Mouse (Mus musculus): ENCODE measurements at regions not wholly inside any gene's neighbourhood (a gene's known extent, or its start where the extent isn't known, plus 50 kb on each side); places are given as distances from the start of the nearest gene placed in this dataset.

DNA sequence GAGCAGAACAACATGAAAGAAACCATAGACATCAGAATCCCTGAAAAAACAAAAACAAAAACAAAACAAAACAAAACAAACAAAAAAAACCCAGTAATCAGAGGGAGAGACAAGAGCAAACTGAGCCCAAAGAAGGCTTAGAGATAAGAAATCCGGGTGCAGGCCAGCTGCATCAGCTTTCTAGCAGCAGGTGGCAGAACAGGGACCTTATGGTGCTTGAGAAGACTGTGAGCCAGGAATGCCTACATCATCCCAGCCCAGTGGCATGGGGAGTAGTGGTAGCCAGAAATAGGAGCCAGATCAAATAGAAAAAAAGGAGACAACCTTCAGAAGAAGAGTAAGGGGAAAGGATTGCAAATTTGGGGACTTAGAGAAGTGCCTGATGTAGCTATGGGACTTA lies 152.8 kb downstream of the Diras2 start:
- DNase-seq (ENCODE audit: low spot score), result no peak

DNA sequence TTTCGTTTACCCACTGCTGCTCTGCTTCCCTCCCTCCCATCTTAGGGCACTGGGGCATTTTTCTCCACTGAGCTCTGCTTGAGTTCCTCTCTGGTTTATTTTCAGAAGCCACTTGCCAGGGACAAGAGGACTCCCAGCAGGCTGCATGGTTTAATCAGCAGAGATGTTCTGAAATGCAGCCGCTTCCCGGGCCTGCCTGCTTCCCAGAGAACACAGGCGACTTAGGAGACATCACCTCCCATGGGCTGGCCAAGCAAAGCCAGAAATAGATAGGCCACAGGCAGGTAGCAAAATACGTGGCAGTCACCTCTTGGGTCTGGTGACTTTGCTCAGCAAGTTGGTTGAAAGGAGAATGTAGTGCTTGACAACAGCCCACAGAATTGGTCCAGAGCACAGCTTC lies 141.8 kb downstream of the Diras2 start:
- DNase-seq (ENCODE audit: low spot score), result no peak

DNA sequence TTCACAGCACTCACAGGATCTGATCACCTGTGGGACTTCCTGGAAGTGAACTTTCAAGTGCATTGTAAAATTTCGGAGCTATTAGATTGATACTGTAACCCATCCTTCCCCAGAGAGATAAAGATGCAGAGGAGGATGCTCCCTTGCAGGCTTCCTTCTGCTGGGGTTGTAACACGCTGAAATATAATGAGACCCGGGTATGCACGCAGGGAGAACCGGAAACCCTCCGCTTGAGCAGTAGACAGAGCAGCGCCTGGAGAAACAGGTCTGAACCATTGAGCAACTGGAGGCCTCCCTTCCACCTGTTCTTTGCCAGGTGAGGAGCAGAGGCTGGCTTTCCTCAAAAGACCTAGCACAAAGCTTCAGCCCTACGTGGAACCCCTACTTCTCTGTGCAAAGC lies 135.3 kb downstream of the Diras2 start:
- DNase-seq (ENCODE audit: low spot score), result no peak

DNA sequence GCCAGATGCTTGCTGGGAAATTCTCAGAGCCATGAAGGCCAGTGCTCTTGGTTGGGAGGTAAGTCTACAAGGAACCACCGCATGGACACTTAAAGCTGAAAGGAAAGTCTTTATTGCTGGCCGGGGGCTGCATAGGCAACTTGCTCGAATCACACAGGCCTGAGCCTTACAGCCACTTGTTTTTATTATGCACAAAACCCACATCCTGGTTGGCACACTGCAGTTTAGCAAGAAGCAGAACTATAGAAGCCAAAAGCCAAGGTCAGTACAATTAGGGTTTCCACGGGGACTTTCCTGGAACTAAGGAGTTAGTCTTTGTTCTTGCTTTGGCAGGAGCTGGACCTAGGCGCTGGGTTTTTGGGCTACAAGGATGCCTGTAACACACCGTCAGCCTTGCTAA lies 132.7 kb downstream of the Diras2 start:
- DNase-seq (ENCODE audit: low spot score), result no peak

DNA sequence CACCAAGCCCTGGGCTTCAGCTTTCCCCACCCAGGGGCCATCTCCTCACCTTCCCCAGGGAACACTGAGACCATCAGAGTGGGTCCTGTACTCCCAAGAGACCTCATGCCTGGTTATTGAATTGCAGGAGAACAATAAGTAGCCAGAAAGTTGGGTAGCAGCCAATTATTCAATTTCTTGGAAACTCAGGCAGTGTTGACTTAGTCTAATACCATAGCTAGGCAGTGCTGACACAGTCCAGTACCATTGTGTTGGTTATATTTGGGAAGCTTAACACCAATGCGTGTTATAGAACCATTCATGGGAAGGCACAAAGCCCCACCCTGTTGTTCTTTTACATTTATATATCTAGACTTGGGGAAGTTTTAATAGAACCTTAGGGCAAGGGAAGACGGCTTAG lies 131.9 kb downstream of the Diras2 start:
- DNase-seq (ENCODE audit: low spot score), result no peak

DNA sequence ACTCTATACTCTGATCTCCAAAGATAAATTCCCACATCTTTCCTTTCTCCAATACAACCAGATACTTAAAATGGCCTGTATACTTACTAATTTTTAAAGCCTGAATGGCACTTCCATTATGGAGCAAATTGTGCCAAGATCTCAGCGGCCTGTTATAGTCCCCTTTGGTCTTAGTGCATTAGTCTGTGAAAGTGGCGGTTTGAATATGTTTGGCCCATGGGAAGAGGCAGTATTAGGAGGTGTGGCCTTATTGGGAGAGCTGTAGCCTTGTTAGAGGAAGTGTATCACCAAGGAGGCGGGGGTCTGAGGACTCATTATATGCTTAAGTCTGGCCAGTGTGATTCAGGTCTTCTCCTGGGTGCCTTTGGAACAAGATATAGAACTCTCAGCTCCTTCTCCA lies 127.3 kb downstream of the Diras2 start:
- no peak for DNase-seq (ENCODE audit: low spot score)

DNA sequence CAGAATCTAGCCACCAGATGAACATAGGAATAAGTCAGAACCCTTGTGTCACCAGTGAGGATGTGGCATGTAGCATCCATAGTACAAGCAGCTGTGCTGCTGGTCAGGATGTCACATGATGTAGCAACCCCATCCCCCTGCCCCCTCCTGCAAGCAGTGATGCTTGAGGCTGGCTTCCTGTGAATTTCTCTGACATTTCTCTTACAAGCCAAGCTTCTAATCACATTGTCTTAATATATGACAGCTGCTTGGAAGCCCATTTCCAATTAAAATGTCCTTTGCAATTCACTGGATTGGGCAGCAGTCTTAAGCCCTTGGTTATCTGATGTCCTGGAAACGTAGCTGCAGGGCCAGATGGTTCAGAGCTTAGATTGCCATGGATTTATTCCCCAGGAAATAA lies 114.8 kb downstream of the Diras2 start:
- no peak for DNase-seq (ENCODE audit: low spot score)

DNA sequence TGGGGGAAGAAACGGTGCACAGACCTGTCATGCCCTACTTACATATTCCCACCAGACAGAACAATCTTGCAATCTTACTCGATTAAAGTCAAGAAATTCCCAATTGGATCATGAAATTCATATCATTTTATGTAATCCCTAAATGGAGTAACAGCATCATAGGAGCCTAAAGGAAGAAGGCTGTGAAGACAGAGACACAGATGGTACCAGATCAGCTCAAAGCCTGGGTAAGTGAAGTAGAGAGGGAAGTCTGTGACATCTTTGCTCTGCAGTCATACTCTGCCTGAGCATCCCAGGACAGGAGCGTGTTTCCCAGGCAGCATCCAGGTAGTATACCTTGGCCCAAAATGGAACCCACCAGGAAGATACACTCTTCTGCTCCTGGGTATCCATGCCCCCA lies 108.6 kb downstream of the Diras2 start:
- DNase-seq (ENCODE audit: low spot score), result no peak

DNA sequence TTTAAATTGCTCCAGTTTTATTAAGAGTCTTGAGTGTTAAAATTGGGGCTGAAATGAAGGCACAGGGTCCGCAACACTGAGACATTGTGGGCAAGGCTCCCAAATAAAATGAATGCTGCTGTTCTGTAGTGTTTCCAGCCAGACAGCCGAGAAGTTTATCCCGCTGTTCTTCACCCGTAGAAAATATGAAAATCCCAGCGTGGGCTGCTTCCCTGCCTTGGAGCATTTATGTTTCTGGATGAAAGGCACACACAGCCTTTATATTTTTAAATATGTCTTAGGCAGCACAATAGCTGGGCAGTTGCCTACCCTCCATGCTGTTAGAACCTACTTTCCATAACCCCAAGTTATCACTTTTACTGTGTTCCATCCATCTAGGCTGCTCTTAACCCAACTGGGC lies 102.6 kb downstream of the Diras2 start:
- DNase-seq (ENCODE audit: low spot score), result no peak

DNA sequence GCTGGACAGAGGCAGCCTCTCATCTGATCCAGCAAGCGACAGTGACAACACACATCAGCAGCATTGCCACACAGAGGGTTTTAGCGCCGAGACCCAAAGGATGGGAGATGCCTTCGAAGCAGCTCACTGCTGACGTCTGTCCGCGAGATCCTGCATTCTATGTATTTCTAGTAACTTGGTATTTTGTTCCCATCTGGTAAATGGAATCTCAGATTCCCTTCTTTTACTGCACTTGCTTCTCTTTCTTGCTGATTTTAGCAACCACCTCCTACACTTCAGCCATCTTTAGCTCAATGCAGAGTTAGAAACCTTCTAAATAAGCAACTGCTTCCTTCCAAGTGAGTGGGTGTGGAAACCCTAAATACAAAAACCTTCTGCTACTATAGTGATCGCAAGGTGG lies 94.3 kb downstream of the Diras2 start:
- peak; percentile 45 for DNase-seq (ENCODE audit: low spot score)

DNA sequence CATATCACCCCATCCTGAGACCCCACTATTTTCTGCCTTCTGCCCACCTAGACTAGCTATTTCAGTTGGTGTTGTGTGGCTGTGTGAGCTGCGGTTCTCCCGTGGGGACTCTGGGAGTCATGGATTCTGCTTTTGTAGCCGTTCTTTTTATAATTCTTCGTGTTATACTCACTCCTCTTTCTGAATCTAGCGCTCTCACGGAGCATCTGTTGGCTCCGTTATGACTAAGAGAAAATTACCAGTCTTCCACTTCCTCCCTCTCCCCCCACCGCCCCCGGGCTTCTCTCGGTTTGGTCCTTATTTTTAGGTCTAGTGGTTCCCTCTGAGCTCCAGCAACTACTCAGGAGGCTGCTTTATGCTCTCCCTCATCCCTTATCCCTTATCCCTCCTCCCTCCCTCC lies 85.6 kb downstream of the Diras2 start:
- DNase-seq (ENCODE audit: low spot score), result peak; percentile 51

DNA sequence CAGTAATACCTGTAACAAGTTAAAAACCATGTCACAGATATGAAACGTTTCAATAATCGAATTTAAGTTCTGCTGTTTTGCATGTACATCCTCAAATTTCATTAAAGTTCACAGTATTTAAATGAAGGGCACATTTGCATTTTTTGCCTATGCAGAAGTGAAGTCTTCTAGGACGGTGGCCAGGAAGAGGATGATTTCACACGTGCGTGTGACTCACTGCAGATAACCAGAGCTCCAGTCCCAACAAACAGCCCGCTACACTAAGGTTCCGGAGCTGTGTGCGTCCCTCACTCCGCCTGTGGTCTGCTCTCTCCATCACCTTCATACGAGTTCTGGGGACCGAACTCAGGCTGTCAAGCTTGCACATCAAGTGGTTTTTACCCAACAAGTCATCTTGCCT lies 82.2 kb downstream of the Diras2 start:
- no peak for DNase-seq (ENCODE audit: low spot score)

DNA sequence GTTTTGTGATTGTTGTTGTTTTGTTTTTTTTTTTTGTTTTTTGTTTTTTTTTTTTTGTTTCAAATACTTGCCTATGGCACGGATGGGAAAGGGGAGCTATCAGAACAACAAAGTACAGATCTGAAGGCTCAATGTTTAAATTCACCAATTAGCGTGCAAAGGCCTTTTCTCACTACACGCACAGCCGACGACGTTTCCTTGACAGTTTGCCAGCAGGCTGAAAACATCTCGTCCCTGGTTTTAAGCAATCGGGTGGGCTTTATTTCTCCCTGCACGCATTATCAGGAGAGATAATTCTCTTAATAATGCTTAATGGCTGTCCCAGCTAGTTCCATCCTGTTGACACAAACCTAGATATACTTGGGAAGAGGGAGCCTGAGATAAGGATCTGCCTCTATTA lies 79.6 kb downstream of the Diras2 start:
- no peak for DNase-seq (ENCODE audit: low spot score)

DNA sequence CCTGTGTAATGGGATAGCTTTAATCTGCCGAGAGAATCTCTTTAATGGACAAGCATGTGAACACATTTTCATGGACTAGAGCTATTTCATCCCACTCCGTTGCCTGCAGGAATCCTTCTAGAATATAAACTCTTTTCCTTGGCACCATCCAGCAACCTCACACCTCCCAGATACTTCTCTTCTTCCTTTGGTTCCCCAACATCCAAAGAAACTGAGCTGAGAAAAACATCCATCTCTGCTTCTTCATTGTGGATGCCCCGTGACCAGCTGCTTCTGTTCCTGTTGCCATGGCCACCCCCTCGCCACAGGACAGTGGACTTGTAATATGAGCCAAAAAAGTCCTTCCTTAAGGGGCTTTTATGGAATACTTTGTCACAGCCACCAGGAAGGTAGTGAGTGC lies 78.8 kb downstream of the Diras2 start:
- DNase-seq (ENCODE audit: low spot score), result no peak

Data from left cerebral cortex, adult 11 months (tissue).